21 mouse cellular contexts compared by ENCODE assay signal in genomic region chr1:90232491-90232885, GRCm38 (mm10). TPM values are rescaled to one million over a fixed set of nuclear protein-coding genes. Genes with fewer than 3 reads are reported as not detected.
DNase-seq lines count a peak whose midpoint lies in the region; ATAC-seq and TF ChIP-seq lines count a peak whose summit lies in the region.
"Had no signal": no experiment of that assay in that cellular context is flagged by ENCODE, and none has a peak within 500 bp of the region (broad histone marks: within the 10 kb centered on the region; RNA-seq: fewer than 3 reads in every experiment).

No protein-coding gene starts in this region.

- TF ChIP-seq POLR2A in limb, embryonic 14.5 days (IDR thresholded peaks at IDR 0.05; ENCODE audit: borderline replicate concordance, extremely low read depth, insufficient read depth, insufficient read length): no peak
- TF ChIP-seq POLR2A in heart, adult 2 months (IDR thresholded peaks at IDR 0.05; ENCODE audit: insufficient read depth, low read depth, low read length): no peak

- no peaks in the 10 kb centered on the region for H3K27me3 ChIP-seq in kidney, embryonic 14.5 days (ENCODE audit: control insufficient read depth, insufficient read depth, low read length)
- no peaks in the 10 kb centered on the region for H3K27me3 ChIP-seq in midbrain, embryonic 14.5 days (ENCODE audit: control insufficient read depth, insufficient read depth, low read length)
- H3K27me3 ChIP-seq in midbrain, embryonic 15.5 days (replicated peaks): no peaks in the 10 kb centered on the region
- no peaks in the 10 kb centered on the region for H3K27me3 ChIP-seq in limb, embryonic 14.5 days (ENCODE audit: control insufficient read depth, insufficient read depth, low read length)
- H3K27me3 ChIP-seq in heart, adult 2 months (ENCODE audit: control insufficient read depth, insufficient read depth, low read length): no peaks in the 10 kb centered on the region
- H3K27me3 ChIP-seq: hindbrain, embryonic 13.5 days had no signal

- 0 out of 2 replicates have a peak, but pooled peaks cover 17% of the 10 kb centered on the region for H3K4me1 ChIP-seq in kidney, embryonic 14.5 days (ENCODE audit: control insufficient read depth, insufficient read depth, low read length)
- H3K4me1 ChIP-seq in midbrain, embryonic 14.5 days (ENCODE audit: control insufficient read depth, insufficient read depth, low read length): peaks cover 36% of the 10 kb centered on the region
- peaks cover 17% of the 10 kb centered on the region for H3K4me1 ChIP-seq in midbrain, embryonic 15.5 days
- peaks cover 70% of the 10 kb centered on the region for H3K4me1 ChIP-seq in limb, embryonic 14.5 days (ENCODE audit: control insufficient read depth, insufficient read depth, low read length)
- H3K4me1 ChIP-seq in heart, adult 2 months (ENCODE audit: control insufficient read depth, insufficient read depth, low read length): peaks cover 3% of the 10 kb centered on the region

- ATAC-seq in kidney, embryonic 14.5 days (ENCODE audit: low FRiP score, low TSS enrichment): no peak
- ATAC-seq in midbrain, embryonic 14.5 days (ENCODE audit: low FRiP score, low TSS enrichment): no peak
- ATAC-seq in midbrain, embryonic 15.5 days (replicated peaks): no peak
- ATAC-seq in limb, embryonic 14.5 days (ENCODE audit: low FRiP score, low read depth): no peak
- ATAC-seq: forebrain, postnatal 0 days; inflammation-experienced regulatory T-cells, adult 6 months had no signal

- peak; percentile 49 for DNase-seq in kidney, postnatal 10 days
- peak; percentile 19 for DNase-seq in midbrain, embryonic 14.5 days
- DNase-seq in adipocyte (ENCODE audit: low spot score): peak; percentile 21
- DNase-seq in limb, embryonic 14.5 days (ENCODE audit: low spot score): peak; percentile 58
- no peak for DNase-seq in heart, adult 2 months
- DNase-seq: adrenal gland, adult 8-10 months; cerebellum, adult 9-11 months; forebrain, postnatal 0 days; layer of hippocampus, postnatal 36 days; lung, adult 18-20 months; lung, postnatal 36 days; thymus, adult 2 months had no signal

- intact Hi-C loops in heart, adult 2 months (cut with DNase I): no loop called here

- no peak overlapping the region for H3K9ac ChIP-seq in kidney, embryonic 14.5 days (ENCODE audit: low read depth, low read length)
- no peak overlapping the region for H3K9ac ChIP-seq in midbrain, embryonic 14.5 days (replicated peaks; ENCODE audit: low read length)
- H3K9ac ChIP-seq in midbrain, embryonic 15.5 days: no peak overlapping the region
- H3K9ac ChIP-seq in limb, embryonic 14.5 days (ENCODE audit: low read depth, low read length, severe bottlenecking): no peak overlapping the region
- H3K9ac ChIP-seq in heart, adult 2 months (ENCODE audit: low read depth, low read length): no peak overlapping the region
- H3K9ac ChIP-seq: forebrain, postnatal 0 days; heart, embryonic 13.5 days; hindbrain, embryonic 13.5 days had no signal

- no peak for TF ChIP-seq EP300 in heart, adult 2 months (IDR thresholded peaks at IDR 0.05; ENCODE audit: insufficient read depth, low read depth, low read length)

- H3K4me2 ChIP-seq in kidney, embryonic 14.5 days (replicated peaks; ENCODE audit: low read depth, low read length): no peak overlapping the region
- no peak overlapping the region for H3K4me2 ChIP-seq in midbrain, embryonic 14.5 days (ENCODE audit: low read length)
- no peak overlapping the region for H3K4me2 ChIP-seq in midbrain, embryonic 15.5 days
- no peak overlapping the region for H3K4me2 ChIP-seq in limb, embryonic 14.5 days (replicated peaks; ENCODE audit: low read depth, low read length, severe bottlenecking)
- H3K4me2 ChIP-seq: heart, embryonic 13.5 days; hindbrain, embryonic 13.5 days; liver, embryonic 11.5 days had no signal

- H3K9me3 ChIP-seq in kidney, embryonic 14.5 days (ENCODE audit: control insufficient read depth, low read length): no peaks in the 10 kb centered on the region
- H3K9me3 ChIP-seq in midbrain, embryonic 14.5 days (ENCODE audit: control insufficient read depth, low read length): no peaks in the 10 kb centered on the region
- no peaks in the 10 kb centered on the region for H3K9me3 ChIP-seq in midbrain, embryonic 15.5 days
- no peaks in the 10 kb centered on the region for H3K9me3 ChIP-seq in limb, embryonic 14.5 days (ENCODE audit: control insufficient read depth, low read length)
- H3K9me3 ChIP-seq: forebrain, embryonic 10.5 days; hindbrain, embryonic 13.5 days had no signal

- TF ChIP-seq CTCF in heart, adult 2 months (IDR thresholded peaks at IDR 0.05): no peak

- H3K4me3 ChIP-seq in kidney, embryonic 14.5 days (ENCODE audit: low read length): no peak overlapping the region
- no peak overlapping the region for H3K4me3 ChIP-seq in midbrain, embryonic 14.5 days (replicated peaks; ENCODE audit: low read depth, low read length)
- H3K4me3 ChIP-seq in midbrain, embryonic 15.5 days: no peak overlapping the region
- H3K4me3 ChIP-seq in limb, embryonic 14.5 days (replicated peaks; ENCODE audit: low read length): no peak overlapping the region
- H3K4me3 ChIP-seq in heart, adult 2 months: no peak overlapping the region
- H3K4me3 ChIP-seq: forebrain, embryonic 10.5 days; heart, embryonic 13.5 days; hindbrain, embryonic 13.5 days had no signal

- no peaks in the 10 kb centered on the region for H3K36me3 ChIP-seq in kidney, embryonic 14.5 days (ENCODE audit: control insufficient read depth, insufficient read depth, low read length)
- H3K36me3 ChIP-seq in midbrain, embryonic 14.5 days (ENCODE audit: control insufficient read depth, insufficient read depth, low read length): no peaks in the 10 kb centered on the region
- no peaks in the 10 kb centered on the region for H3K36me3 ChIP-seq in midbrain, embryonic 15.5 days (replicated peaks)
- H3K36me3 ChIP-seq in limb, embryonic 14.5 days (ENCODE audit: control insufficient read depth, insufficient read depth, low read length): no peaks in the 10 kb centered on the region
- H3K36me3 ChIP-seq in heart, adult 2 months (ENCODE audit: control insufficient read depth, insufficient read depth, low read length): no peaks in the 10 kb centered on the region
- H3K36me3 ChIP-seq: forebrain, embryonic 10.5 days; heart, embryonic 13.5 days; hindbrain, embryonic 13.5 days had no signal

- no peaks in the 10 kb centered on the region for H3K79me2 ChIP-seq in heart, adult 2 months (replicated peaks; ENCODE audit: control insufficient read depth, insufficient read depth, low read length)

- no peak overlapping the region for H3K27ac ChIP-seq in kidney, embryonic 14.5 days (ENCODE audit: low read depth, low read length)
- no peak overlapping the region for H3K27ac ChIP-seq in midbrain, embryonic 14.5 days (replicated peaks; ENCODE audit: low read depth, low read length)
- H3K27ac ChIP-seq in midbrain, embryonic 15.5 days: no peak overlapping the region
- H3K27ac ChIP-seq in limb, embryonic 14.5 days (replicated peaks; ENCODE audit: low read depth, low read length): no peak overlapping the region
- no peak overlapping the region for H3K27ac ChIP-seq in heart, adult 2 months
- H3K27ac ChIP-seq: forebrain, embryonic 10.5 days; heart, embryonic 13.5 days; hindbrain, embryonic 13.5 days had no signal

RNA-seq across cellular contexts. Expression of gene Ackr3, which starts 28.7 kb away (rescaled TPM):
- polyA plus RNA-seq in kidney, embryonic 14.5 days (2014; fragmentation: Nextera tagmentation; extraction: Ambion mirVana): 50.5 and 56.4 TPM in 2 replicates
- polyA plus RNA-seq in midbrain, embryonic 14.5 days (2014; fragmentation: Nextera tagmentation; extraction: Ambion mirVana): 12.8 and 13.6 TPM in 2 replicates
- 11.3 and 11.4 TPM in 2 replicates for polyA plus RNA-seq in midbrain, embryonic 15.5 days (2015; fragmentation: Nextera tagmentation; extraction: Ambion mirVana)
- polyA plus RNA-seq in limb, embryonic 14.5 days (2012; rRNA removed): 93.8 and 129 TPM in 2 replicates
- polyA plus RNA-seq in limb, embryonic 14.5 days (2014; fragmentation: Nextera tagmentation; extraction: Ambion mirVana): 49.7 and 54.9 TPM in 2 replicates
- 10 to 100 TPM; 56.5 to 58.0 TPM for total RNA-seq in heart, adult 2 months (2021)
- 186 and 351 TPM in 2 replicates for polyA plus RNA-seq in heart, adult 2 months (2012; rRNA removed)
- total RNA-seq: granulocyte monocyte progenitor cell, adult 5-6 weeks; megakaryocyte-erythroid progenitor cell, adult 5-6 weeks had no signal

Comparison
In these comparisons a context has a peak if more than half of its experiments do, and no peak if none do; other contexts are left out.
1. DNase-seq: peak in kidney, postnatal 10 days (single experiment), midbrain, embryonic 14.5 days (single experiment), adipocyte (single experiment) and limb, embryonic 14.5 days (single experiment); none in heart, adult 2 months (0 of 2).